Mouse (Mus musculus) spleen, postnatal 0 days (tissue): ENCODE measurements around the gene Cpt1c. TPM values are rescaled to one million over a fixed set of nuclear protein-coding genes. Genes with fewer than 3 reads are reported as not detected.

ENCODE experiments used
- polyA plus RNA-seq: library from polyadenylated mRNA; unstranded; fragments of >200 nt; fragmentation: Nextera tagmentation; extraction: Ambion mirVana; gene quantifications from 2 replicates; pipeline ENCODE4 v1.2.1, GENCODE M21; 2015

The Cpt1c gene
- 3.7 and 4.5 TPM in 2 replicates for polyA plus RNA-seq

GRCm38 (mm10) chr7:44974383-44975116, at the start of gene Cpt1c:
Cpt1c (minus strand) TSS chr7:44974851.

DNA sequence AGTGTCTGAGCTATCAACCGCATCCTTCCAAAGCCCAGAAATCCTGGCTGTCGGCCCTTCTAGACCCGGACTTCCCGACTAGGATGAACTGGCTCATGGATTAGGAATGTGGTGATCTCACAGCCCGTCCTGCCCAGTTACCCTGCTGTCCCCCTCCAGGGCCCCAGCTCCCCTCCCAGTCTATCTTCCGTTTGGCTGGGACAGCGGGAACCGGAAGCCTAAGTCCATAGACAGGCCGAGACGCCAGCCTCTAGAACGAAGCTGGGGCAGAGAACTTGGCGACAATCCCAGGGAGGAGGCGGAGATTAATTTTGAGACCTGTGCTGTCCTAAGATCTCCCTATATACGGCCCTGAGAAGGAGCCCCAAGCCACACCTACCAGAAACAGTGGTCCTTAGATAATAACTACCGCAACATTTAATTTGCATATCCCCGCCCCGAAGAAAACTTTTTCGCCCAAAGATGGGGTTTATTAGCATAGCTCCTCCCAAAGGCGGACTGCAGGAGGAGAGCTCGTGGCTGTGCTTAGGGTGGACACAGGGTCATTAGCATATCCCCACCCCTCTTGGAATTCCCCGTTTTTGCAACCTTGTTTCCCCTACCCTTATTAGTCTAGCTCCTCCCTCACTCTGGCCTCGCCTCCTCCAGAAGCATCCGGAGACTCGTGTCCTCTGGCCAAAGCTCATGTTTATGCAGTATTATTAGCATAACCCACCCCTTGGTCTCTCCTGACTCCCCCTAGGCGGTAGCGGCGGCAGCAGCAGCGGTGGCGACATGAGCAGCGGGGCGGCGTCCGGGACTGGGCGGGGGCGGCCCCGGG, 42.8 kb upstream of the Cpt1c start, which contains the start of gene Rras:
Gene Rras (plus strand): TSS at position 720 of the 820 bp plus-strand sequence.

GRCm38 (mm10) chr7:45015957-45016612, 41.4 kb upstream of the Cpt1c start, which contains the start of gene Scaf1:
Scaf1 (minus strand) TSS chr7:45016363.

GRCm38 (mm10) chr7:44998501-44998955, 23.9 kb upstream of the Cpt1c start, which contains the start of gene Bcl2l12:
Bcl2l12 (minus strand) TSS chr7:44998712.

DNA sequence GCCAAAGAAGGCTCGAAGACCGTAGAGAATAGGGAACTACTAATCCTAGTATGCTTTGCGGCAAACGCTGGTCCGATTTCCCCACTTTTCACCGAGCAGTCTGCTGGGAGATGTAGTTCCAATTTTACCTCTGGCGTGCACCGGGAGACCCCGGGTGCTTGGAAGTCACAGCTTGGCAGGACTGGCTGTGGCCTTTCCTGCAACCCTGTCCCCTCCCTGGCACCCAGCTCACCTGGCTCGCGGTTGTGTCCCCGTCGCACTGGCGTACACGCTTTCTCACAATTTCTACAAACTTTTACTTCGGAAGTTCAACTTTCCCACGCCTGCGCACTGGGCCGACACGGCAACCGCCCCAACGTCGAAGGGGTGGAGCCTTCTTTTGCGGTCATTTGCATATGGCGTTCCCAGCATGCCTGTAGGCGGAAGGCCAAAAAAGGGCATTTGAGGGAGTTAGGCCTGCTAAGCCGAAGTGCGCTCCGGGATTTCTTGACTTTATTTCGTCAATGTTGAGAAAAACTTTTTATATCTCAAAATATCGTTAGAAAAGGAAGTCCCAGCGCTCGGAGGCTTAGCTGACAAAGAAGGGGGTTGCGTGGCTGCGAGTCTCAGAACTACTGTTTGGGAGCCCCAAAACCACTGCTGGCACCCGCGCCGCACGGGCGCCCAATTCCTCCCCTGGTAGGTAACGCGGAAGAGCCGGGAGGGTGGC, 22.7 kb upstream of the Cpt1c start, which contains the start of gene Irf3:
Gene Irf3 (plus strand): TSS at position 418 of the 709 bp plus-strand sequence.

DNA sequence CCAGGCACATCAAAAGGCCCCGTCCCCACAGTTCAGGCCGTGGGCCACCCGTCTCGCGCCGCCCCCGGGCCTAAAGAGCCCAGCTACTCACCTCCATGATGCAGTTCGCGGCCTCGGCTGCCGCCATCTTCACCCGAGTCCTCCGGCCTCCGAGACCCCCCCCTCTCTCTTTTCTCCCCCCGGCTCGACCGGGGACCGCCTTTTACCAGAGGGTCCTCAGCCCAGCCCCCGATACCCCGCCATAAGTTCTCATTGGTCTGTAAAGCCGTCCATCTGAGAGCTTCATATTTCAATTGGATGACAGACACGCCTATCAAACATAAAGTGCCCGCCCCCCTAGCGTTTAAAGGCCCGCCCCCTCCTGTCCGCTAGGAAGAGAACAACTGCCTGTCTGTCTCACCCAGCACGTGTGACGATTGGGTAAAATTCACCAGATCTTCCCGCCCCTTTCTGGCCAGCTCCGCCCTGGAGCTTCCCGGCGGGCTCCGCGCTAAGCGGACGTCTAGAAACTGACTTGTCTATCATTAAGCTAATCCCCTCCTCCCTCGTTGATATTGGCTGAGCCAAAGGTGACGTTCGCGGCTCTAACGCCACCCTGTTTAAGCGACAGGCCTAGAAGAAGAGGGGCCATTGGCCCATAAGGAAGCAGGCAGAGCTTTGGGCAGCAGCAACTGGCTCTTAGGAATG, 11.7 kb upstream of the Cpt1c start, which contains the start of gene Prmt1:
Gene Prmt1 (minus strand): TSS at position 377 of the 687 bp plus-strand sequence.

GRCm38 (mm10) chr7:44942904-44943303, 31.7 kb downstream of the Cpt1c start, which contains the start of gene Tsks:
Tsks (plus strand) TSS chr7:44943204.

DNA sequence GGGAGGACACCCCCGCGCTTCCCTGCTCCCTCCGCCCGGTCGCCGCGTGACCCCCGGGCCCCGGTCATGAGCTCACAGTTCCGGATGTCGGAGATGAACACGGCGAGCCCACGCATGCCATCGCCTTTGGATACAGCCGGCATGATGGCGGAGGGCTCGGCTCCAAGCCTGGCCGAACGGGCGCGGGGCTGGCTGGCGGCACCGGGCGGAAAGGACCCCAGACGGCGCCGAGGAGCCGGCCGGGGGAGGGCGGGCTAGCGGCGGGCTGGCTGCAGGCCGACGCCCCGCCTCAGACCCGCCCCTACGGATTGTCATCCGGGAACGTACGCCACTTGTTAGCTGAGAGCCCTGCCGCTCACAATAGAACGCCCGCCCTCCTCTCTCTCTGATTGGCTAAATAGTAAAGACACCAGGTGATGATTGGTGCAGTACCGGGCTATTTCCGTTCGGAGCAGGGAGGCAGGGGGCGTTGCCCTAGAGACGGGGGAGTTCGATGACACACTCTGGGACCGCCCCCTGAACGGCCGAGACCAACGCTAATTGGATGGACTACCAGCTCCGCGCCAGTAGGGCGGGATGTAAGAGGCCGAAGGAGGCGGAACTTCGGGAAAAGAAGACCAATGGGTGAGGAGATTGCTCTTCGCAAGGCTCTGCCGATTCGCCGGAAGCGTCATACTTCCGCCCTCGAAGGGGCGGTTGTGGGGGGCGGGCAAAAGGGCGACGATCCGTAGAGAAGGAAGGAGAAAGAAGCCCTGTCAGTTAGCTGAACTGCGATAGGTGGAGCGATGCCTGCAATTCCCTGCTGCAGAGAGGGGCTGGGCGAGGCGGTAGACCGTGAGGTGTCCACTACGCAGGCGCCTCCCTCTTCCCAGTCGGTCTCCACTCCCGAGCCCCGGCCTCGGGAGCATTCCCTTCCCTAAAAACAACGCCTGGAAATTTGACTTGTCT, 45.2 kb downstream of the Cpt1c start, which contains the start of gene Ap2a1:
Gene Ap2a1 (minus strand): TSS at position 293 of the 948 bp plus-strand sequence.

Other genes starting within 250 kb of the Cpt1c start
- gene Vrk3, start 226.4 kb downstream of the Cpt1c start, polyA plus RNA-seq = 29.3 and 31.6 TPM in 2 replicates
- 0.34 and 0.58 TPM in 2 replicates for gene Zfp473, start 223.8 kb downstream of the Cpt1c start, polyA plus RNA-seq
- gene Nup62, start 158.8 kb downstream of the Cpt1c start, polyA plus RNA-seq = 54.6 and 55.9 TPM in 2 replicates
- 2.1 and 2.3 TPM in 2 replicates for gene Il4i1, start 158.5 kb downstream of the Cpt1c start, polyA plus RNA-seq
- 2.1 and 2.6 TPM in 2 replicates for gene Atf5, start 158.2 kb downstream of the Cpt1c start, polyA plus RNA-seq
- 30.3 and 34.1 TPM in 2 replicates for gene Akt1s1, start 125.9 kb downstream of the Cpt1c start, polyA plus RNA-seq
- 34.9 and 39.2 TPM in 2 replicates for gene Tbc1d17, start 125.8 kb downstream of the Cpt1c start, polyA plus RNA-seq
- gene Pnkp, start 117.7 kb downstream of the Cpt1c start, polyA plus RNA-seq = 44.6 and 51.7 TPM in 2 replicates
- 75.8 and 108 TPM in 2 replicates for gene Ptov1, start 105.1 kb downstream of the Cpt1c start, polyA plus RNA-seq
- 39.9 and 44.7 TPM in 2 replicates for gene Med25, start 82.1 kb downstream of the Cpt1c start, polyA plus RNA-seq
- gene Fuz, start 78.8 kb downstream of the Cpt1c start, polyA plus RNA-seq = 6.4 and 7.7 TPM in 2 replicates
- gene Ap2a1, start 45.4 kb downstream of the Cpt1c start, polyA plus RNA-seq = 54.9 and 61.8 TPM in 2 replicates
- 0.17 TPM in 1 of 2 replicates, not detected in the other for gene Tsks, start 31.6 kb downstream of the Cpt1c start, polyA plus RNA-seq
- gene Prmt1, start 11.7 kb upstream of the Cpt1c start, polyA plus RNA-seq = 215 and 217 TPM in 2 replicates
- 54.1 and 62.3 TPM in 2 replicates for gene Irf3, start 22.8 kb upstream of the Cpt1c start, polyA plus RNA-seq
- 28.5 and 32.0 TPM in 2 replicates for gene Bcl2l12, start 23.9 kb upstream of the Cpt1c start, polyA plus RNA-seq
- 15.0 and 17.0 TPM in 2 replicates for gene Scaf1, start 41.5 kb upstream of the Cpt1c start, polyA plus RNA-seq
- 25.6 and 26.0 TPM in 2 replicates for gene Rras, start 43.1 kb upstream of the Cpt1c start, polyA plus RNA-seq
- gene Prr12, start 78.0 kb upstream of the Cpt1c start, polyA plus RNA-seq = 3.9 and 5.0 TPM in 2 replicates
- 37.2 and 45.0 TPM in 2 replicates for gene Nosip, start 87.6 kb upstream of the Cpt1c start, polyA plus RNA-seq
- gene Prrg2, start 87.8 kb upstream of the Cpt1c start, polyA plus RNA-seq = 10.0 and 12.4 TPM in 2 replicates
- gene Rcn3, start 117.4 kb upstream of the Cpt1c start, polyA plus RNA-seq = 80.3 and 93.9 TPM in 2 replicates
- gene Fcgrt, start 129.0 kb upstream of the Cpt1c start, polyA plus RNA-seq = 59.4 and 86.0 TPM in 2 replicates
- 1,257 and 1,307 TPM in 2 replicates for gene Rps11, start 149.6 kb upstream of the Cpt1c start, polyA plus RNA-seq
- 1,601 and 1,631 TPM in 2 replicates for gene Rpl13a, start 153.9 kb upstream of the Cpt1c start, polyA plus RNA-seq
- 0.35 and 0.44 TPM in 2 replicates for gene Gm45713, start 161.4 kb upstream of the Cpt1c start, polyA plus RNA-seq
- gene Flt3l, start 161.6 kb upstream of the Cpt1c start, polyA plus RNA-seq = 7.2 and 9.3 TPM in 2 replicates
- gene Pih1d1, start 179.5 kb upstream of the Cpt1c start, polyA plus RNA-seq = 45.1 and 48.9 TPM in 2 replicates
- gene Aldh16a1, start 179.7 kb upstream of the Cpt1c start, polyA plus RNA-seq = 29.7 and 31.2 TPM in 2 replicates
- gene Slc17a7, start 189.1 kb upstream of the Cpt1c start, polyA plus RNA-seq = not detected in 2 replicates
- not detected in 2 replicates for gene Gfy, start 204.7 kb upstream of the Cpt1c start, polyA plus RNA-seq
- not detected in 2 replicates for gene Pth2, start 206.1 kb upstream of the Cpt1c start, polyA plus RNA-seq
- gene Ccdc155, start 230.0 kb upstream of the Cpt1c start, polyA plus RNA-seq = 0.12 and 0.29 TPM in 2 replicates
- gene Dkkl1, start 237.3 kb upstream of the Cpt1c start, polyA plus RNA-seq = 7.5 and 8.4 TPM in 2 replicates
- gene Tead2, start 240.9 kb upstream of the Cpt1c start, polyA plus RNA-seq = 14.5 and 20.8 TPM in 2 replicates